ENCODE assay signal across 21 mouse cellular contexts in genomic region chr14:104145395-104145794, GRCm38 (mm10).
DNase-seq lines count a peak whose midpoint lies in the region; ATAC-seq and TF ChIP-seq lines count a peak whose summit lies in the region.
"Had no signal": no experiment of that assay in that cellular context is flagged by ENCODE, and none has a peak within 500 bp of the region (broad histone marks: within the 10 kb centered on the region; RNA-seq: fewer than 3 reads in every experiment).

No protein-coding gene starts in this region.

- no peaks in the 10 kb centered on the region for H3K9me3 ChIP-seq in hindbrain, embryonic 12.5 days (replicated peaks)
- H3K9me3 ChIP-seq in midbrain, embryonic 15.5 days = no peaks in the 10 kb centered on the region
- H3K9me3 ChIP-seq: embryonic facial prominence, embryonic 12.5 days; limb, embryonic 13.5 days; liver, embryonic 15.5 days had no signal

- H3K27ac ChIP-seq in hindbrain, embryonic 12.5 days = no peak overlapping the region
- peak overlapping the region; percentile 65 for H3K27ac ChIP-seq in midbrain, embryonic 15.5 days
- H3K27ac ChIP-seq: embryonic facial prominence, embryonic 12.5 days; limb, embryonic 13.5 days; liver, embryonic 15.5 days; stomach, postnatal 0 days had no signal

- WGBS in hindbrain, embryonic 12.5 days = 32% methylated on average over 5 of the region's 5 CpGs
- WGBS in midbrain, embryonic 15.5 days = 15% methylated on average over 5 of the region's 5 CpGs

- 0 out of 2 replicates have a peak, but pooled peaks cover 3% of the 10 kb centered on the region for H3K4me1 ChIP-seq in hindbrain, embryonic 12.5 days
- H3K4me1 ChIP-seq in midbrain, embryonic 15.5 days = peaks cover 10% of the 10 kb centered on the region; the same call in 1 of the 2 replicates
- H3K4me1 ChIP-seq: embryonic facial prominence, embryonic 12.5 days; limb, embryonic 13.5 days; liver, embryonic 15.5 days had no signal

- TF ChIP-seq CTCF in brain, embryonic 14.5 days (IDR thresholded peaks at IDR 0.05; ENCODE audit: borderline replicate concordance, extremely low read depth, insufficient read depth, insufficient read length) = no peak

- H3K36me3 ChIP-seq in hindbrain, embryonic 12.5 days = no peaks in the 10 kb centered on the region
- H3K36me3 ChIP-seq in midbrain, embryonic 15.5 days (replicated peaks) = no peaks in the 10 kb centered on the region
- H3K36me3 ChIP-seq: embryonic facial prominence, embryonic 12.5 days; limb, embryonic 13.5 days; liver, embryonic 15.5 days had no signal

- H3K4me3 ChIP-seq in hindbrain, embryonic 12.5 days = no peak overlapping the region
- no peak overlapping the region for H3K4me3 ChIP-seq in midbrain, embryonic 15.5 days
- H3K4me3 ChIP-seq: embryonic facial prominence, embryonic 12.5 days; limb, embryonic 13.5 days; liver, embryonic 15.5 days; myocyte had no signal

- no peak overlapping the region for H3K9ac ChIP-seq in hindbrain, embryonic 12.5 days
- no peak overlapping the region for H3K9ac ChIP-seq in midbrain, embryonic 15.5 days
- H3K9ac ChIP-seq: embryonic facial prominence, embryonic 12.5 days; limb, embryonic 13.5 days; liver, embryonic 15.5 days had no signal

- no peak overlapping the region; the same call in 1 of the 2 replicates for H3K4me2 ChIP-seq in hindbrain, embryonic 12.5 days (replicated peaks)
- H3K4me2 ChIP-seq in midbrain, embryonic 15.5 days = no peak overlapping the region
- H3K4me2 ChIP-seq: embryonic facial prominence, embryonic 12.5 days; limb, embryonic 13.5 days; liver, embryonic 15.5 days had no signal

- DNase-seq in embryo, embryonic 11 days = peak; percentile 4
- no peak for DNase-seq in embryo, embryonic 9.5 days (ENCODE audit: extremely low spot score)
- peak; percentile 87 for DNase-seq in brain, embryonic 14.5 days (ENCODE audit: low read depth)
- no peak for DNase-seq in thymus, postnatal 4 days
- no peak for DNase-seq in layer of hippocampus, adult 9-10 months (ENCODE audit: low spot score)
- DNase-seq in layer of hippocampus, adult 9-11 months = no peak
- DNase-seq: adrenal gland, adult 2 months; cerebellum, adult 11 months; cerebellum, postnatal 14 days; kidney, adult 18-20 months; kidney, postnatal 10 days; lung, postnatal 10 days; right cerebral cortex, postnatal 25 days had no signal

- no peaks in the 10 kb centered on the region for H3K27me3 ChIP-seq in hindbrain, embryonic 12.5 days
- no peaks in the 10 kb centered on the region for H3K27me3 ChIP-seq in midbrain, embryonic 15.5 days (replicated peaks)
- H3K27me3 ChIP-seq: CH12.LX; embryonic facial prominence, embryonic 12.5 days; limb, embryonic 13.5 days; liver, embryonic 15.5 days had no signal

- ATAC-seq in hindbrain, embryonic 12.5 days (ENCODE audit: low FRiP score) = peak; percentile 74; the same call in 1 of the 2 replicates
- ATAC-seq in midbrain, embryonic 15.5 days (replicated peaks) = peak; percentile 98

- TF ChIP-seq POLR2A in brain, embryonic 14.5 days (IDR thresholded peaks at IDR 0.05; ENCODE audit: borderline replicate concordance, extremely low read depth, insufficient read depth, insufficient read length, poor library complexity, severe bottlenecking) = no peak

Comparison
In these comparisons a context has a peak if more than half of its experiments do, and no peak if none do; other contexts are left out.
1. DNase-seq: peak in embryo, embryonic 11 days (single experiment) and brain, embryonic 14.5 days (single experiment); none in embryo, embryonic 9.5 days (single experiment), thymus, postnatal 4 days (single experiment), layer of hippocampus, adult 9-10 months (single experiment) and layer of hippocampus, adult 9-11 months (single experiment).